Mouse (Mus musculus) liver, embryonic 15.5 days (tissue): ENCODE measurements around the gene Gjd3. TPM values are rescaled to one million over a fixed set of nuclear protein-coding genes. Genes with fewer than 3 reads are reported as not detected.

Experiments used
- ATAC-seq: fragments of 200-750 bp; cut with Nextera tagmentation; 2 replicates; pipeline ENCODE4 v1.8.0; 2017; ENCODE audit warnings: moderate number of reproducible peaks, mild to moderate bottlenecking, moderate library complexity; ENCODE audit not compliant: insufficient read depth
- H3K27ac ChIP-seq: fragments of 300-500 bp; sonication (generic); replicated peaks from 2 replicates; pipeline ENCODE4 v1.5.1; 2015; ENCODE audit warnings: mild to moderate bottlenecking, inconsistent platforms
- H3K27me3 ChIP-seq: fragments of 300-500 bp; sonication (generic); 2 replicates; pipeline ENCODE4 v1.6.1; 2015; ENCODE audit warnings: mild to moderate bottlenecking, inconsistent platforms
- H3K36me3 ChIP-seq: fragments of 300-500 bp; sonication (generic); replicated peaks from 2 replicates; pipeline ENCODE4 v1.6.1; 2015; ENCODE audit warnings: moderate library complexity, mild to moderate bottlenecking, inconsistent platforms
- H3K4me1 ChIP-seq: fragments of 300-500 bp; sonication (generic); replicated peaks from 2 replicates; pipeline ENCODE4 v1.6.1; 2015; ENCODE audit warnings: inconsistent platforms
- H3K4me2 ChIP-seq: fragments of 300-500 bp; sonication (generic); 2 replicates; pipeline ENCODE4 v1.6.1; 2015; ENCODE audit warnings: moderate library complexity, mild to moderate bottlenecking, inconsistent platforms
- H3K4me3 ChIP-seq: fragments of 300-500 bp; sonication (generic); replicated peaks from 2 replicates; pipeline ENCODE4 v1.5.1; 2015; ENCODE audit warnings: mild to moderate bottlenecking, inconsistent platforms
- H3K9ac ChIP-seq: fragments of 300-500 bp; sonication (generic); 2 replicates; pipeline ENCODE4 v1.6.1; 2015; ENCODE audit warnings: moderate library complexity, mild to moderate bottlenecking, inconsistent platforms
- H3K9me3 ChIP-seq: fragments of 300-500 bp; sonication (generic); replicated peaks from 2 replicates; pipeline ENCODE4 v1.6.1; 2016; ENCODE audit warnings: inconsistent platforms
- WGBS: fragments of 180-500 bp; shearing (Covaris S2); methylation state at CpG from one replicate; pipeline ENCODE4 v1.1.7; 2015; ENCODE audit warnings: mixed read lengths; ENCODE audit not compliant: insufficient replicate concordance; 5-methylcytosine and 5-hydroxymethylcytosine counted together
- polyA plus RNA-seq: library from polyadenylated mRNA; unstranded; fragments of >200 nt; fragmentation: Nextera tagmentation; extraction: Ambion mirVana; gene quantifications from 2 replicates; pipeline ENCODE4 v1.2.1, GENCODE M21; 2015

Gjd3 gene
- polyA plus RNA-seq, 1 experiment from 2014 or later: not detected

- ATAC-seq: no peak
- no peak overlapping the region for H3K27ac ChIP-seq
- H3K4me1 ChIP-seq: peaks cover 45% of the 10 kb centered on the region
- no peaks in the 10 kb centered on the region for H3K9me3 ChIP-seq
- H3K4me2 ChIP-seq: no peak overlapping the region
- peaks cover 63% of the 10 kb centered on the region for H3K27me3 ChIP-seq
- 27% methylated on average over 17 of the region's 17 CpGs for WGBS
- no peak overlapping the region for H3K9ac ChIP-seq
- peaks cover 29% of the 10 kb centered on the region; the same call in 1 of the 2 replicates for H3K36me3 ChIP-seq
- H3K4me3 ChIP-seq: no peak overlapping the region
These were observed 13.3 kb downstream of the Gjd3 start for GRCm38 (mm10) chr11:98969496-98969927.

GRCm38 (mm10) chr11:98968716-98969495 lies 13.9 kb downstream of the Gjd3 start:
- peaks cover 69% of the 10 kb centered on the region for H3K27me3 ChIP-seq
- peaks cover 51% of the 10 kb centered on the region for H3K4me1 ChIP-seq
- no peaks in the 10 kb centered on the region for H3K9me3 ChIP-seq
- H3K4me3 ChIP-seq: no peak overlapping the region
- peaks cover 29% of the 10 kb centered on the region; the same call in 1 of the 2 replicates for H3K36me3 ChIP-seq
- no peak overlapping the region for H3K27ac ChIP-seq
- H3K9ac ChIP-seq: no peak overlapping the region
- no peak for ATAC-seq
- 13% methylated on average over 20 of the region's 20 CpGs for WGBS
- H3K4me2 ChIP-seq: 0 out of 2 replicates have a peak overlapping the region, but pooled peaks have one; percentile 7

- H3K4me3 ChIP-seq: no peak overlapping the region
- peaks cover 77% of the 10 kb centered on the region for H3K27me3 ChIP-seq
- no peak for ATAC-seq
- H3K4me2 ChIP-seq: no peak overlapping the region
- H3K9ac ChIP-seq: no peak overlapping the region
- no peaks in the 10 kb centered on the region for H3K9me3 ChIP-seq
- H3K36me3 ChIP-seq: peaks cover 23% of the 10 kb centered on the region; the same call in 1 of the 2 replicates
- peaks cover 59% of the 10 kb centered on the region for H3K4me1 ChIP-seq
- 78% methylated on average over 16 of the region's 16 CpGs for WGBS
- H3K27ac ChIP-seq: no peak overlapping the region
These were observed 14.7 kb downstream of the Gjd3 start for GRCm38 (mm10) chr11:98968079-98968478.

- Histone ChIP-seq H3K4me1 (peaks cover 74% of the 10 kb centered on the region), H3K4me2 (no peak overlapping the region), H3K4me3 (no peak overlapping the region), H3K9ac (no peak overlapping the region), H3K36me3 (peaks cover 17% of the 10 kb centered on the region; the same call in 1 of the 2 replicates), H3K27ac (no peak overlapping the region), H3K9me3 (no peaks in the 10 kb centered on the region), H3K27me3 (peaks cover 92% of the 10 kb centered on the region)
- 39% methylated on average over 9 of the region's 9 CpGs for WGBS
- no peak for ATAC-seq
These were observed 16.2 kb downstream of the Gjd3 start for GRCm38 (mm10) chr11:98966499-98967141.

GRCm38 (mm10) chr11:98965416-98966077 lies 17.3 kb downstream of the Gjd3 start:
- H3K27ac ChIP-seq: no peak overlapping the region
- ATAC-seq: no peak
- no peak overlapping the region for H3K9ac ChIP-seq
- H3K4me1 ChIP-seq: peaks cover 85% of the 10 kb centered on the region
- peaks cover 95% of the 10 kb centered on the region for H3K27me3 ChIP-seq
- H3K36me3 ChIP-seq: peaks cover 12% of the 10 kb centered on the region; the same call in 1 of the 2 replicates
- no peaks in the 10 kb centered on the region for H3K9me3 ChIP-seq
- H3K4me3 ChIP-seq: no peak overlapping the region
- no peak overlapping the region for H3K4me2 ChIP-seq
- 30% methylated on average over 11 of the region's 11 CpGs for WGBS

GRCm38 (mm10) chr11:98964616-98965415 lies 18.0 kb downstream of the Gjd3 start:
- H3K27ac ChIP-seq: peak overlapping the region; percentile 61; the same call in 1 of the 2 replicates
- no peak overlapping the region for H3K4me3 ChIP-seq
- H3K36me3 ChIP-seq: peaks cover 12% of the 10 kb centered on the region; the same call in 1 of the 2 replicates
- H3K4me1 ChIP-seq: peaks cover 88% of the 10 kb centered on the region
- H3K9ac ChIP-seq: no peak overlapping the region
- 38% methylated on average over 15 of the region's 15 CpGs for WGBS
- H3K4me2 ChIP-seq: peak overlapping the region; percentile 100
- peaks cover 97% of the 10 kb centered on the region for H3K27me3 ChIP-seq
- H3K9me3 ChIP-seq: no peaks in the 10 kb centered on the region
- no peak for ATAC-seq

GRCm38 (mm10) chr11:98964201-98964615 lies 18.6 kb downstream of the Gjd3 start:
- Histone ChIP-seq H3K27ac (peak overlapping the region; percentile 61), H3K36me3 (peaks cover 12% of the 10 kb centered on the region; the same call in 1 of the 2 replicates), H3K4me2 (peak overlapping the region; percentile 100), H3K9ac (no peak overlapping the region), H3K4me1 (peaks cover 90% of the 10 kb centered on the region), H3K4me3 (peak overlapping the region; percentile 64), H3K9me3 (no peaks in the 10 kb centered on the region), H3K27me3 (peaks cover 98% of the 10 kb centered on the region)
- 15% methylated on average over 6 of the region's 6 CpGs for WGBS
- no peak for ATAC-seq

- Histone ChIP-seq H3K4me2 (peak overlapping the region; percentile 100), H3K4me1 (peaks cover 87% of the 10 kb centered on the region), H3K27me3 (peaks cover 92% of the 10 kb centered on the region), H3K9me3 (no peaks in the 10 kb centered on the region), H3K27ac (peak overlapping the region; percentile 61), H3K36me3 (peaks cover 12% of the 10 kb centered on the region; the same call in 1 of the 2 replicates), H3K4me3 (peak overlapping the region; percentile 64), H3K9ac (peak overlapping the region; percentile 23; the same call in 1 of the 2 replicates)
- peak; percentile 56 for ATAC-seq
- under 1% methylated on average over 32 of the region's 32 CpGs for WGBS
These were observed 19.4 kb downstream of the Gjd3 start for GRCm38 (mm10) chr11:98963191-98964021.

- H3K36me3 ChIP-seq: peaks cover 3% of the 10 kb centered on the region; the same call in 1 of the 2 replicates
- peak overlapping the region; percentile 100 for H3K4me2 ChIP-seq
- H3K4me3 ChIP-seq: peak overlapping the region; percentile 64
- no peak for ATAC-seq
- peaks cover 85% of the 10 kb centered on the region for H3K4me1 ChIP-seq
- no peaks in the 10 kb centered on the region for H3K9me3 ChIP-seq
- peaks cover 83% of the 10 kb centered on the region for H3K27me3 ChIP-seq
- no peak overlapping the region for H3K9ac ChIP-seq
- WGBS: 8% methylated on average over 12 of the region's 12 CpGs
- peak overlapping the region; percentile 61; the same call in 1 of the 2 replicates for H3K27ac ChIP-seq
These were observed 20.3 kb downstream of the Gjd3 start for GRCm38 (mm10) chr11:98962421-98963095.
